Mouse (Mus musculus) liver, embryonic 14.5 days (tissue): Measurements from ENCODE around the gene Pdzrn4.

Experiments used
- CTCF ChIP-seq: IDR thresholded peaks from 2 replicates; pipeline ENCODE4 v1.5.1; 2016; ENCODE audit warnings: antibody characterized with exemption, low read depth, control low read depth
- EP300 ChIP-seq: IDR thresholded peaks from 2 replicates; pipeline ENCODE4 v1.6.1; 2016; ENCODE audit warnings: antibody characterized with exemption, low read depth

DNA sequence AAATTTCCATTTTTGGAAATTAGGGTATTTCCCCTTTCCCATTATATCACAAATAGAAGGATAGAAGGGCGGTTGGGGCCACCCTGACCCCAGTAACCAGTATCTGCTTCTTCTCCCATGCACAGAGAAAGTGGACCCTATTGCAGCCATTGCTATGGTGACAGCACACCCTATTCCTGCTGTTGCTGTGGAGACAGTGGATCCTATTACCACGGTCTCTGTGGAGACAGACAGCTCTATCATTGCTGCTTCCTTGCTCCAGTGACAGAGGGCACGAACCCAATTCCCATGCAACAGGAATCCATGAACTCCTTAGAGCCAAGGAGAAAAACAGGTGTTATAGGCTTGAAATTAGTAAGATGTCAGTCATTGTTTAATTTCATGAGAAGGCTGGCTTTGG lies 48.8 kb upstream of the Pdzrn4 start:
- TF ChIP-seq CTCF (no peak), EP300 (no peak)
